Mouse (Mus musculus) thymus, postnatal 0 days (tissue): Measurements from ENCODE around the gene Rfc4. TPM values are rescaled to one million over a fixed set of nuclear protein-coding genes. Genes with fewer than 3 reads are reported as not detected.
"Not testable (repeated sequence)": the region's sequence is repeated elsewhere in the genome, so short reads cannot be mapped to it uniquely, and the experiment has no call there.

Source experiments
- DNase-seq: peaks from one replicate; pipeline ENCODE4 v3.0.0-alpha.2; 2015; ENCODE audit warnings: low spot score
- microRNA-seq: library from miRNA; unstranded; fragments of <30 nt; microRNA quantifications from one replicate; pipeline ENCODE4, GENCODE M21; 2016; ENCODE audit warnings: borderline number of aligned reads
- polyA plus RNA-seq: library from polyadenylated mRNA; unstranded; fragments of >200 nt; fragmentation: Nextera tagmentation; extraction: Ambion mirVana; gene quantifications from 2 replicates; pipeline ENCODE4 v1.2.1, GENCODE M21; 2015

Gene Rfc4
- polyA plus RNA-seq, 1 experiment from 2014 or later: 158 TPM

DNA sequence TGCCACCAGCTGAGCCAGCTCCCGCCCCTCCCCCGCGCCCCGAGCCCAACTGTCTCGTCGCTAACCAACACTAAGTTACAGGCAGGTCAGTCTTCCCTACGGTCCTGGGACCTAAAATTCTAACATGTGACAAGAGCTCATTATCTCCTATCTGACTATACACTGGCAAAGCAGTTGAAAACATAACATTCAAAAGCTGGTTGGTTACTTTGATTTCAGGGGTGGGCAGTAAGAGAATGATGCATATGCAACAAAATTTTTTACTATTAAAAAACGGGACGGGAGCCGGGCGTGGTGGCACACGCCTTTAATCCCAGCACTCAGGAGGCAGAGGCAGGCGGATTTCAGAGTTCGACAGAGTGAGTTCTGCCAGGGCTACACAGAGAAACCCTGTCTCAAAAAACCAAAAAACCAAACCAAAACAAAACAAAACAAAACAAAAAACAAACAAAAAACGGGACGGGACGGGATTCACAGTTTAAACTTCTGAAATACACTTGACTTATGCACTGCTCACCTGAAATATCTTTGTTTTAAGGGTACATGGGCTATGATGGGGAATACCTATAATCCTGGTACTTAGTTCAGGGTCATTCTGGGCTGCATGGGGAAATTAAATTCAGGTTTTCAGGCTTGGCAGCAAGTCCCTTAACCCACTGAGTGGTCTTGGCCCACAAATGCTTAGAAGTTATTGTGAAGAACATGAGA is 24.3 kb downstream of the Rfc4 start:
- no peak for DNase-seq

DNA sequence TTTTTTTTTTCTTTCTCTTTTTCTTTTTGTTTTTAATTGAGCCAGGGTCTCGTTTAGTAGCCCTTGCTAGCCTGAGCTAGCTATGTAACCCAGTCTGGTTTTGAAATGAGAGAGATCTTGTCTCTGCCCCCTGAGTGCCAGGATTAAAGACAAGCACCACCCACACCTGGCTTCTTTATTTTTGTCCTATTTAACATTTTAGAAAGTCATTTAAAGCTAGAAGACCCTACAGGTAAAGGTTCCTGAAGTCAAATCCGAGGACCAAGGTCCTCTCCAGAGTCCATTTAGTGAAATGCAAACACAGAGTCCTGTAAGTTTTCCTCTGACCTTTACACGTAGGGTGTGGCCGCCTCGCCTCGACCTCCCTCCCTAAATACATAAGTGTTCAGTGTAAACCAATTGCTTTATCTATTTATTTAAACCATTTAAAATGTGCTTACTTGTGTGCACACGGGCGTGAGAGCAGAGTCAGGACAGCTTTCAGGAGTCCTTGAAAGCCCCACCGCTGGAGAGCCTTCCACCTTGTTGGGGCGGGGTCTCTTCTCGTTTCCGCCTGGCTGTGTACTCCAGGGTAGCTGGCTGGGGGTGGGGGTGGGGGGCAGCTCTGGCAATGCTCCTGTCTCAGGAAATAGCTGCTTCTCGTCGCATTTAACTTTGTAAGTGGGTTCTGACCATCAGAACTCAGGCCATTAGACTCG is 25.0 kb downstream of the Rfc4 start:
- DNase-seq: peak; percentile 61

DNA sequence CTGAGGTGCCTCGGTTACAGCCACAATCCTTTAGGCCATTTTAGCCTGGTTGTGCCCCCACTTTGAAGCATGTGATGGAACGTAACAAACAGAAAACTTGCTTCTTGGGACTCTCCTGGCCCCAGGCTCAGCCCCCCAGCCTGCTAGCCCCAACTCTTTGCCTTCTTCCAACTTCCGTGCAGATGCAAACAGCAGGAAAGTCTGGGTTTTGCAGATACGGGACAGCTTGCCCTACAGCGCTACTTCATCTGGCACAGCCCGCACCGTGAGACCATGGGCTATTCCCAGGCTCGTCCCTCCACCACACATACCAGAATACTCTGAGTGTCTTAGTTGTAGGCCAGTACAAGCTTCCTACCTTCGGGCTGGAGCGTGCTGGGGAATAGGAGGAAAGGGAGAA is 26.9 kb downstream of the Rfc4 start:
- DNase-seq: no peak

DNA sequence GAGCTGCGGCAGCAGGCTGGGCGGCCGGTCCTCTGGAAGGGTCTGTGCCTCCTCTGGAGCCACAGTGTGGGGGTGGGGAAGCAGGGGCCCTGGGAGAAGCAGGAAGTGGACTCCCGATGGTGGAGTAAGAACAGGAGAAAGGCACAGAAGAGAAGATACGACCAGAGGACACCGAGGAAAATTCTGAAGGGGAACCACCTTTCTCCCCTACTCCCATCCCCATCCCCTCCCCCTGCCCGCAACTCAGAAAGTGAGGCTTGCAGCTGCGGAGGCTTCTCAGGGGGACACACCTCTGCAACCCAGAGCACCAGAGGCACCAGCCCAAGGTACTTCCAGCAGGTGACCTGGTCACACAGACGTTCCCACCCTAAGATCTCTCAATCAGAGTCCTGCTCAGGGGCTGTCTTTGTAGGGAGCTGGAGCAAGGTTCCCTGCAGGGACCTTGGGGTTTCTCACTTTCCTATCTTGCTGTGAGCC is 27.4 kb downstream of the Rfc4 start:
- peak; percentile 32 for DNase-seq

DNA sequence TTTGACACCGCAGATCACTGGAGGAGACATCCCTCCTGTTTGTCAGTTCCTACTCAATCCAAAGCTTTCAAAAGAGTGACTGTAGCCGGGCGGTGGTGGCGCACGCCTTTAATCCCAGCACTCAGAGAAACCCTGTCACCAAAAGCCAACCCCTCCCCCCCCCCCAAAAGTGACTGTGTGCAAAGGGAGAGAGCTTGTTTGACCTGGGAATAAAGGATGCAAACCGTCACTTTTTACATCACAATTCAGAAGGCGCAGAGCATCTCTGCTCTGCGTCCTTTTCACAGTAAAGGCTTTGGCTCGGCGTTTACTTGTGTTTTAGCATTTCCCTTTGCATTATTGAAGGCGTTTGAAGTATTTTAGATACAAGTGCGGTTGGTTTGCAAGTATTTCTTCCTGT is 27.9 kb downstream of the Rfc4 start:
- DNase-seq: peak; percentile 27

DNA sequence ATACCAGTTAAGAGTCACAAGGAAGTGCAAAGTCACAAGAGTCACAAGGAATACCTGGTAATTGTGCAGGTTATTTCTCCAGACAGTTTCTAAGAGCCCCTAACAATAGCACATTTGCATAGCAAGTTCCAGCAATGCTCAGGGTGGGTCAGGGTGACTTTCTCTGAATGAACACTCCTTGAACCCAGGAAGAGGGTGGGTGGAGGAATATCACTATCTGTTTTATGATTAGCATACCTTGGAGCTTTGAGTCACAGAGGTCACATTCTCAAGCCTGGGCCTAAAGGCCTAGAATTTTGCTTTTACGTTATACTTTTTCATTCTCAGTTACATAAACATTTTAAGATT is 29.5 kb downstream of the Rfc4 start:
- not testable (repeated sequence) for DNase-seq

DNA sequence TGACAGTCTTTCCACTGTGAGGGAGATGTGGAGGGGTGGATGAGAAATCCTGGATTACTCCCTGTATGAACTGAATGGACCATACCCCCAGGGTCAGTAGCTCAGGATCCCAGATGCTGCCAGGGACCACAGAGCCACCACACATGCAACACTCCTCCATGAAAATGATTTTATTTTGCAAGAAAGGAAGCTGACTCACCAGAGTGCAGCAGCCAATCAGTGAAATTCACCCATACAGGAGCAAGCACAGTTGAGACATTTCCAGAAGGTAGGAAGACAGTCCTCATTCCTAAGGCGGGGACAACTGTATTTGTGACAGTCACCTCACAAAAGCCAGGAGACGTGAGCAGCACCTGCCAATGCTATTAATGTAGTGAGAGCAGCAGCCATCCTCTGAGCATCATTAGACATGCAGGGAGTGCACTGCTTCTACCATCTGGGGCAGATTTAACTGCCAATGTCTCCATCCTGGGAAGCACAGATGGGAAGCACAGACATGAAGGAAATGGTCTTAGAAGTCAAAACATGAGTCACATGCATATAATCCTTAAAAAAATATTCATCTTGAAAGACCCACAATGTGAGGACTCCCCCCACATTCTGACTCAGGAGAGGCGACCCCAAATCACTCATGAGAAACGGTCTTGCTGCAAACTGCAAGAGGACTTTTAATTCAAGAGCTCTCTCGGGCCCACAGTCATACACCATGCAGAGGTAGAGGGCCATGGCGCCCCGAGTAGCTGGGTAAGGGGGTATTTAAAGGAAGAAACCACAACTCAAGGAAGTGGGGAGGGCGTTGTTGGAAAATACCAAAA is 30.0 kb downstream of the Rfc4 start:
- DNase-seq: not testable (repeated sequence)

DNA sequence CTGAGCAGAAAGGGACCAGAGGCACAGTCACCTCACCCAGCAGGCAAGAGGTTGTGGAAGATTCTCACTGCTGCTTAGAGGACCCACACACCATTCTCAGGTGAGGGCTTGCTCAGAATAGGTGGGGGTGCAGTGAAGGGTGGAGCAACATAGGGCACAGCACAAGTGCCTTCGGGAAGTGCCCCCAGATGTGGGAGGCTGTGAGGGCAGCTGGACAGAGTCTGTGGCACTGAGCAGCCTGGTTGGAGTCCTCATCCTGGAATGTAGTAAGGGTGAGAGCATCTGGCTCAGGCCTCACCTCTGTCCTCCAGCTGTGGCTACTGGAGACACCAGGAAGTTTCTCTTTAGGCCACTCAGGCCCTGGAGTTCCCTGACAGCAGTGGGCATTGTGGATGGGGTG is 30.7 kb downstream of the Rfc4 start:
- not testable (repeated sequence) for DNase-seq

DNA sequence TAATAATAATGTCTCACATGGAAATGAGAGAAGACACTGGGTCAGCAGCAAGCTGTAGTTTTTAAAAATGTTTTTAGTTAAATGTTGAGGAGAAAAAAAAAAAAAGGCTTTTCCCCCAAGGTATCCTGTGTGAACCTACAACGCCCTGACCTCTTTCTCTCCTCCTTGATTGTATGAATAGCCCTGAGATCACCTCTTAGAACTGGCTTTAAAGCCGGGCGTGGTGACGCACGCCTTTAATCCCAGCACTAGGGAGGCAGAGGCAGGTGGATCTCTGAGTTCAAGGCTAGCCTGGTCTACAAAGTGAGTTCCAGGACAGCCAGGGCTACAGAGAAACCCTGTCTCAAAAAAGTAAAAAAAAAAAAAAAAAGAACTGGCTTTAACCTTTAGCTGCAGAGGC is 32.0 kb downstream of the Rfc4 start:
- DNase-seq: not testable (repeated sequence)

DNA sequence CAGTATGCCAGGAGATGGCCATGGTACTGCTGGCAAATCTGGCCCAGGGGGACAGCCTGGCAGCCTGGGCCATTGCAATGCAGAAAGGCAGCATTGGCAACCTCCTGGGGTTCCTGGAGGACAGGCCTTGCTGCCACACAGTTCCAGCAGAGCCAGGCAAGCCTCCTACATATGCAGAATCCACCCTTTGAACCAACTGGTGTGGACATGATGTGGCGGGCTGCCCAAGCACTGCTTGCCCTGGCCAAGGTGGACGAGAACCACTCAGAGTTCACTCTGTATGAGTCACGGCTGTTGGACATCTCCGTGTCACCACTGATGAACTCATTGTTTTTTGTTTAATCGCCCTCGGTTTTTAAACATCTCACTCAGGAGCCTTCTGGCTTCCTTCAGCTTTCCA is 33.4 kb downstream of the Rfc4 start:
- DNase-seq: no peak

DNA sequence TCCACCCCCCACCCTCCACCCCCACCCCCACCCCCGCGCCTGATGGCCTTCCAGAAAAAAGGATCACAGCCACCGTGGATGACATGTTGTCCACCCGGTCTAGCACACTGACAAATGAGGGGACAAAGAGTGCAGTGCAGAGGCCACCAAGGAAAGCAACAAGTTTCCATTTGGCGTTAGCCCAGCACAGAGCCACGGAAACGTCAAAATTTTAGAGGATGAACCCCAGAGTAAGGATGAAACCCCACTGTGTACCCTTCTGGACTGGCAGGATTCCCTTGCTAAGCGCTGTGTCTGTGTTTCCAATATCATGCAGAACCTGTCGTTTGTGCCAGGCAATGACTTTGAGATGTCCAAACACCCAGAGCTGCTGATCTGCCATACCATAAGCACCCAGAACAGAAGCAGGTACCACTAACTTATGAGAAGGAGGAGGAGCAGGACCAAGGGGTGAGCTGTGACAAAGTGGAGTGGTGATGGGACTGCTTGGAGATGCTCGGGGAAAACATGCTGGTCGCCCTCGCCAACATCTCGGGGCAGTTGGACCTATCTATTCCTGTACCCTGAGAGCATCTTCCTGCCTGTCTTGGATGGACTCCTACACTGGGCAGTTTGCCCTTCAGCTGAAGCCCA is 34.1 kb downstream of the Rfc4 start:
- DNase-seq: no peak

DNA sequence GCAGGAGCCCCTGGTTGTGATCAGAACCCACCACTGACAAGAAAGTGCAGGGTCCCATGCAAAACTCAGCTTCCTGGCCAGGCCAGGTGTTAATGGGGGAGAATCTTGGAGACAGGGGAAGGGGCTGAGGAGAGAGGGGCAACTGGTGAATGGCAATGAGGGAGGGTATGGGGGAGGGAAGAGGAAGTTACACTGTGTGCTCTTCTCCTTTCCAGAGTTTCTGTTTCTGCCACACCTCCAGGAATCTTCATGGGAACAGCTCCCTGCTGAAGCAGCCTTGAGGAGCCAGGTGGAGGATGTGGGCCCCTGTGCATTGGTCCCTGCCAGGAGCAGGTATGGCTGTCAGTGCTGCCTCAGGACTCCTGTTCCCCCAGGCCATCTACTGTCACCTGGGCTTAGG is 36.2 kb downstream of the Rfc4 start:
- not testable (repeated sequence) for DNase-seq

DNA sequence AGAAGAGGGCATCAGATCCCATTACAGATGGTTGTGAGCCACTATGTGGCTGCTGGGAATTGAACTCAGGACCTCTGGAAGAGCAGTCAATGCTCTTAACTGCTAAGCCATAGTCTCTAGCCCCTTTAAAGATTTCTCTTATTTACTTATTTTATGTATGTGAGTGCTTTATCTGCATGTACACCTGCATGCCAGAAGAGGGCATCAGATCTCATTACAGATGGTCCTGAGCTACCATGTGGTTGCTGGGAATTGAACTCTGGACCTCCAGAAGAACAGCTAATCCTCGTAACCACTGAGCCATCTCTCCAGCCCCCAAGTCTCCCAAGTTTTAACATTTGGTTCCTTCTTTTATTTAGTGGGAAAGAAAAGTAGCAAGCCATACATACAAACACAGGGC is 39.0 kb downstream of the Rfc4 start:
- DNase-seq: not testable (repeated sequence)

DNA sequence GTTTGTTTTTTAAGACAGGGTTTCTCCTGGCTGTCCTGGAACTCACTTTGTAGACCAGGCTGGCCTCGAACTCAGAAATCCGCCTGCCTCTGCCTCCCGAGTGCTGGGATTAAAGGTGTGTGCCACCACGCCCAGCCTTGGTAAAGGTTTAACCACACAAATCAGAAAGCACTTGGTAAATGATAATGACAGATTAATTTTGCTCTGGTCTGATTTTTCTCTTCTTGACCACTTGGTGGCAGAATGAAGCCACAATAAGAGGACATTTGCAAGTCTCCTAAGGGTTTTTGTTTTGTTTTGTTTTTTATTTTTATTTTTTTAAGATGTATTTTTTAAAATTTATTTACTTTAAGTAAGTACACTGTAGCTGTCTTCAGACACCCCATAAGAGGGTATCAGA is 39.8 kb downstream of the Rfc4 start:
- DNase-seq: peak; percentile 31

DNA sequence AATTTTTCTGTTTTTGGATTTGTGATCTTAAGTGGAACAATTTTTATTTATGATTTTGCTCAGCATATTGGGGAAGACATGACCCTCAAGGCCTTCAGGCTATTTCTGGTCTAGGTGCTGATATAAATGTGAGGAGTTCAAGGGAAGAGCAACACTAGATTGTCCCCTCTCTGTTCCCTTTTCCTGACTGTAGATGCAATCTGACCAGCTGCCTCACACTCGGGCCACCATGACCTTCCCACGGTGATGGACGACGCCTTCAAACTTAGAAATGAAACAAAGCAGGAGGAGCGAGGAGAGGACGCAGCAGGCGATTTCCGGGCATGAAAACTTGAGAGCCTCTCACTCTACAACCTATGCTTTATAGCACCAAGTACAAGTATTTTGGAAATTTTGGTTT is 40.4 kb downstream of the Rfc4 start:
- DNase-seq: not testable (repeated sequence)

DNA sequence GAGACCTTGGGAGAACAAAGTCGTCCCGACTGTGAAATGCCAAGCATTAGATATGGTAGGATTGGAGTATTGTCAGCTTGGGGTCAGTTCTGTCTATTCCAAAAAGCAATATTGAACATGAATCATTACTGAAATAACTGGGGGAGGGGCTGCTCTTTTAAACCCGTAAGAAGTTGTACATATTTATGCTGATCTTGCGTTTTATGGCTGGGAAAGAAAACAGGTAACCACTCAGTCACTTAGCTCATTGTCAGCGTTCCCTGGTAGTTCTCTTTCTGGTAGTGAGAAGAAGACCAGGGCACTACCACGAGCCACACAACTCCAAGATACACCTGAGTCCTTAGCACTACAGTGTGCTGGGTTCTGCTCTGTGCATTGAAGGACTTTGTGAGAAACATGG is 50.0 kb downstream of the Rfc4 start:
- DNase-seq: not testable (repeated sequence)

Small RNA genes within 50 kb of the gene (microRNA-seq; reads per million reads assigned to microRNA genes)
- gene Gm49346: not detected

Other genes with a start within 250 kb of the Rfc4 start
- 0.55 TPM in 1 of 2 replicates, not detected in the other for gene Ahsg, start 236.5 kb downstream of the Rfc4 start, polyA plus RNA-seq
- gene Fetub, start 209.4 kb downstream of the Rfc4 start, polyA plus RNA-seq: 1.4 and 1.5 TPM in 2 replicates
- not detected in 2 replicates for gene Hrg, start 176.7 kb downstream of the Rfc4 start, polyA plus RNA-seq
- gene Kng2, start 98.3 kb downstream of the Rfc4 start, polyA plus RNA-seq: 0.35 and 0.55 TPM in 2 replicates
- 0.17 and 0.76 TPM in 2 replicates for gene Kng1, start 69.9 kb downstream of the Rfc4 start, polyA plus RNA-seq
- 142 and 150 TPM in 2 replicates for gene Eif4a2, start 20.3 kb downstream of the Rfc4 start, polyA plus RNA-seq
- gene Adipoq, start 18.8 kb upstream of the Rfc4 start, polyA plus RNA-seq: 0.69 and 4.6 TPM in 2 replicates
- gene St6gal1, start 97.0 kb upstream of the Rfc4 start, polyA plus RNA-seq: 37.9 and 42.2 TPM in 2 replicates